10 mouse cellular contexts compared by ENCODE assay signal in genomic region chr7:92878575-92879285, GRCm38 (mm10). TPM values are rescaled to one million over a fixed set of nuclear protein-coding genes. Genes with fewer than 3 reads are reported as not detected.
DNase-seq lines count a peak whose midpoint lies in the region; ATAC-seq and TF ChIP-seq lines count a peak whose summit lies in the region.
"Had no signal": no experiment of that assay in that cellular context is flagged by ENCODE, and none has a peak within 500 bp of the region (broad histone marks: within the 10 kb centered on the region; RNA-seq: fewer than 3 reads in every experiment).

No protein-coding gene starts in this region.

- H3K27ac ChIP-seq in bone marrow macrophage, adult 2 months (ENCODE audit: insufficient read depth, low read depth, low read length), result peak overlapping the region; percentile 94
- peak overlapping the region; percentile 46 for H3K27ac ChIP-seq in liver, embryonic 12.5 days
- no peak overlapping the region for H3K27ac ChIP-seq in midbrain, embryonic 15.5 days

- H3K27me3 ChIP-seq in liver, embryonic 12.5 days (replicated peaks), result no peaks in the 10 kb centered on the region
- no peaks in the 10 kb centered on the region for H3K27me3 ChIP-seq in megakaryocyte, embryonic 14.5 days (replicated peaks)
- H3K27me3 ChIP-seq in midbrain, embryonic 15.5 days (replicated peaks), result no peaks in the 10 kb centered on the region

- H3K9me3 ChIP-seq in liver, embryonic 12.5 days (replicated peaks), result no peaks in the 10 kb centered on the region
- no peaks in the 10 kb centered on the region for H3K9me3 ChIP-seq in megakaryocyte, embryonic 14.5 days
- no peaks in the 10 kb centered on the region for H3K9me3 ChIP-seq in midbrain, embryonic 15.5 days

- TF ChIP-seq CTCF in bone marrow macrophage, adult 2 months (IDR thresholded peaks at IDR 0.05; ENCODE audit: low read depth, low read length), result no peak

- TF ChIP-seq POLR2A in bone marrow macrophage, adult 2 months (IDR thresholded peaks at IDR 0.05; ENCODE audit: borderline replicate concordance, low read depth, low read length), result no peak

- intact Hi-C loops in heart, postnatal 10 days (cut with DNase I), result no loop called here

- 0 out of 2 replicates have a peak overlapping the region, but pooled peaks have one; percentile 40 for H3K9ac ChIP-seq in liver, embryonic 12.5 days
- no peak overlapping the region for H3K9ac ChIP-seq in midbrain, embryonic 15.5 days

- H3K4me2 ChIP-seq in liver, embryonic 12.5 days, result peak overlapping the region; percentile 86
- no peak overlapping the region for H3K4me2 ChIP-seq in midbrain, embryonic 15.5 days

- H3K4me3 ChIP-seq in bone marrow macrophage, adult 2 months (ENCODE audit: insufficient read depth, low read length), result peak overlapping the region; percentile 52
- H3K4me3 ChIP-seq in liver, embryonic 12.5 days, result no peak overlapping the region; the same call in 1 of the 2 replicates
- H3K4me3 ChIP-seq in megakaryocyte, embryonic 14.5 days (replicated peaks), result peak overlapping the region; percentile 31
- H3K4me3 ChIP-seq in midbrain, embryonic 15.5 days, result no peak overlapping the region

- DNase-seq in heart, adult 8-10 months (ENCODE audit: low spot score), result peak; percentile 32
- DNase-seq in heart, postnatal 10 days, result no peak
- DNase-seq in left cerebral cortex, adult 11 months (ENCODE audit: low spot score), result no peak
- DNase-seq in urinary bladder, postnatal 4 days (ENCODE audit: low spot score in 2 of 2), result no peak
- DNase-seq: thymus, adult 2 months had no signal

- peaks cover 24% of the 10 kb centered on the region for H3K4me1 ChIP-seq in bone marrow macrophage, adult 2 months (ENCODE audit: control insufficient read depth, insufficient read depth, low read length)
- H3K4me1 ChIP-seq in liver, embryonic 12.5 days, result peaks cover 72% of the 10 kb centered on the region
- peaks cover 73% of the 10 kb centered on the region for H3K4me1 ChIP-seq in megakaryocyte, embryonic 14.5 days
- peaks cover 11% of the 10 kb centered on the region for H3K4me1 ChIP-seq in midbrain, embryonic 15.5 days

- WGBS in liver, embryonic 12.5 days (ENCODE audit: insufficient replicate concordance), result 41% methylated on average over 7 of the region's 7 CpGs
- WGBS in midbrain, embryonic 15.5 days, result 87% methylated on average over 7 of the region's 7 CpGs

- no peak for ATAC-seq in liver, embryonic 12.5 days
- ATAC-seq in midbrain, embryonic 15.5 days (replicated peaks), result no peak
- ATAC-seq: CD4-positive, CD25-positive, alpha-beta regulatory T cell, adult 4 months had no signal

- H3K36me3 ChIP-seq in liver, embryonic 12.5 days, result 0 out of 2 replicates have a peak, but pooled peaks cover 7% of the 10 kb centered on the region
- peaks cover 24% of the 10 kb centered on the region for H3K36me3 ChIP-seq in megakaryocyte, embryonic 14.5 days (replicated peaks; ENCODE audit: low read length)
- H3K36me3 ChIP-seq in midbrain, embryonic 15.5 days (replicated peaks), result no peaks in the 10 kb centered on the region

RNA-seq across cellular contexts. Expression of gene Prcp, which starts 4.5 kb away (rescaled TPM):
- 10 to 100 TPM in 2 of 4 experiments, 1 to 10 TPM in 2; 6.4 to 11.4 (median 9.2) TPM for total RNA-seq in heart, adult 8-10 months (2022)
- total RNA-seq in heart, postnatal 10 days (2021), result 10 to 100 TPM; 58.1 to 62.3 TPM
- polyA plus RNA-seq in bone marrow macrophage, adult 2 months (2012; ENCODE audit: insufficient read depth, insufficient read length, missing spikeins), result 143 and 146 TPM in 2 replicates
- polyA plus RNA-seq in liver, embryonic 12.5 days (2016; fragmentation: Nextera tagmentation; extraction: Ambion mirVana), result 18.2 and 20.0 TPM in 2 replicates
- 16.8 and 36.1 TPM in 2 replicates for polyA plus RNA-seq in megakaryocyte, embryonic 14.5 days (2012; ENCODE audit: insufficient read depth, low replicate concordance)
- 20.2 and 20.5 TPM in 2 replicates for polyA plus RNA-seq in midbrain, embryonic 15.5 days (2015; fragmentation: Nextera tagmentation; extraction: Ambion mirVana)

RNA-seq across cellular contexts. Expression of gene Ddias, which starts 4.7 kb away (rescaled TPM):
- under 1 TPM; 0.16 to 0.41 (median 0.33) TPM for total RNA-seq in heart, adult 8-10 months (2022)
- 1 to 10 TPM; 2.2 to 3.0 TPM for total RNA-seq in heart, postnatal 10 days (2021)
- polyA plus RNA-seq in bone marrow macrophage, adult 2 months (2012; ENCODE audit: insufficient read depth, insufficient read length, missing spikeins), result 2.7 and 4.1 TPM in 2 replicates
- 15.5 and 16.1 TPM in 2 replicates for polyA plus RNA-seq in liver, embryonic 12.5 days (2016; fragmentation: Nextera tagmentation; extraction: Ambion mirVana)
- polyA plus RNA-seq in megakaryocyte, embryonic 14.5 days (2012; ENCODE audit: insufficient read depth, low replicate concordance), result 0.22 TPM in 1 of 2 replicates, not detected in the other
- polyA plus RNA-seq in midbrain, embryonic 15.5 days (2015; fragmentation: Nextera tagmentation; extraction: Ambion mirVana), result 4.1 and 4.3 TPM in 2 replicates

Comparison
In these comparisons a context has a peak if more than half of its experiments do, and no peak if none do; other contexts are left out.
1. H3K4me3 ChIP-seq: peak in bone marrow macrophage, adult 2 months (single experiment) and megakaryocyte, embryonic 14.5 days (single experiment); none in liver, embryonic 12.5 days (single experiment) and midbrain, embryonic 15.5 days (single experiment).